Mouse (Mus musculus): ENCODE data around the gene Plcd3. TPM values are rescaled to one million over a fixed set of nuclear protein-coding genes. Genes with fewer than 3 reads are reported as not detected.
A peak's percentile ranks its signal among the peaks of the same experiment; 100 is the strongest.

The Plcd3 gene
- total and polyA plus RNA-seq, 3 experiments, result 7.1 to 24.3 (median 11.3) TPM

GRCm38 (mm10) chr11:103050153-103050552, 51.3 kb downstream of the Plcd3 start:
- H3K4me2 ChIP-seq (ENCODE audit: insufficient read depth, low read depth, poor library complexity, severe bottlenecking), result no peak overlapping the region
- H3K4me1 ChIP-seq (ENCODE audit: control insufficient read depth in 1 of 2, insufficient read depth in 2 of 2), result peaks cover 10 to 48% of the 10 kb centered on the region in 2 experiments
- H3K4me3 ChIP-seq (replicated peaks in 1 of 3; ENCODE audit: low read depth in 2 of 3, low read length in 2 of 3, poor library complexity in 1 of 3), result no peak overlapping the region
- peaks cover 67 to 73% of the 10 kb centered on the region in 2 experiments for H3K36me3 ChIP-seq (replicated peaks in 1 of 2; ENCODE audit: control insufficient read depth in 1 of 2, insufficient read depth in 1 of 2, low read length in 1 of 2)
- no peak for DNase-seq (ENCODE audit: extremely low read depth)
- H3K9ac ChIP-seq (ENCODE audit: insufficient read depth, low read depth), result no peak overlapping the region
- no peak for TF ChIP-seq HCFC1 (IDR thresholded peaks at IDR 0.05; ENCODE audit: low read depth, low read length)
- no peak for TF ChIP-seq GABPA (IDR thresholded peaks at IDR 0.05; ENCODE audit: insufficient replicate concordance, low read depth, low read length)
- TF ChIP-seq ELF1 (IDR thresholded peaks at IDR 0.05; ENCODE audit: low read depth, low read length), result no peak
- TF ChIP-seq NRF1 (IDR thresholded peaks at IDR 0.05; ENCODE audit: low read depth, low read length), result no peak
- TF ChIP-seq USF1 (IDR thresholded peaks at IDR 0.05; ENCODE audit: low read depth, low read length), result no peak
- no peak for TF ChIP-seq TBP (conservative IDR thresholded peaks at IDR 0.05; ENCODE audit: low read depth, low read length)
- no peak for TF ChIP-seq USF2 (conservative IDR thresholded peaks at IDR 0.05; ENCODE audit: low read depth, low read length)
- no peak for TF ChIP-seq MEF2A (IDR thresholded peaks at IDR 0.05; ENCODE audit: borderline replicate concordance, low read depth, low read length)
- TF ChIP-seq TCF12 (IDR thresholded peaks at IDR 0.05; ENCODE audit: low read depth, low read length), result no peak
- TF ChIP-seq CHD1 (IDR thresholded peaks at IDR 0.05; ENCODE audit: low read depth, low read length), result no peak
- no peak for TF ChIP-seq CHD2 (IDR thresholded peaks at IDR 0.05; ENCODE audit: low read length)
- TF ChIP-seq NELFE (IDR thresholded peaks at IDR 0.05; ENCODE audit: low read depth, low read length), result no peak
- H3K27me3 ChIP-seq (replicated peaks), result no peaks in the 10 kb centered on the region
- in situ Hi-C loops (cut with MboI; ENCODE audit: low pct_ligation_motif_present, low pct_unique_long_range_greater_than_20kb, low sequenced_read_pairs), result no loop called here
- no peaks in the 10 kb centered on the region for H3K79me2 ChIP-seq (replicated peaks; ENCODE audit: control insufficient read depth, extremely low read depth, insufficient read depth, poor library complexity, severe bottlenecking)
- H3K9me3 ChIP-seq (replicated peaks; ENCODE audit: low read length), result no peaks in the 10 kb centered on the region
- dilution Hi-C loops (cut with MboI; ENCODE audit: extremely low pct_ligation_motif_present, extremely low pct_unique_long_range_greater_than_20kb, low sequenced_read_pairs), result no loop called here
- peak overlapping the region; percentile 0; the same call in 1 of the 2 replicates for H3K27ac ChIP-seq (ENCODE audit: insufficient read depth, low read depth)

GRCm38 (mm10) chr11:103049611-103050010, 51.8 kb downstream of the Plcd3 start:
- Histone ChIP-seq H3K9me3 (replicated peaks; ENCODE audit: low read length) (no peaks in the 10 kb centered on the region), H3K4me2 (ENCODE audit: insufficient read depth, low read depth, poor library complexity, severe bottlenecking) (no peak overlapping the region), H3K4me3 (replicated peaks in 1 of 3; ENCODE audit: low read depth in 2 of 3, low read length in 2 of 3, poor library complexity in 1 of 3) (no peak overlapping the region), H3K9ac (ENCODE audit: insufficient read depth, low read depth) (no peak overlapping the region), H3K27me3 (replicated peaks) (no peaks in the 10 kb centered on the region), H3K36me3 (replicated peaks in 1 of 2; ENCODE audit: control insufficient read depth in 1 of 2, insufficient read depth in 1 of 2, low read length in 1 of 2) (peaks cover 70 to 74% of the 10 kb centered on the region in 2 experiments), H3K27ac (ENCODE audit: insufficient read depth, low read depth) (no peak overlapping the region; the same call in 1 of the 2 replicates), H3K79me2 (replicated peaks; ENCODE audit: control insufficient read depth, extremely low read depth, insufficient read depth, poor library complexity, severe bottlenecking) (no peaks in the 10 kb centered on the region), H3K4me1 (ENCODE audit: control insufficient read depth in 1 of 2, insufficient read depth in 2 of 2) (peaks cover 10 to 42% of the 10 kb centered on the region in 2 experiments)
- in situ Hi-C loops (cut with MboI; ENCODE audit: low pct_ligation_motif_present, low pct_unique_long_range_greater_than_20kb, low sequenced_read_pairs), result no loop called here
- dilution Hi-C loops (cut with MboI; ENCODE audit: extremely low pct_ligation_motif_present, extremely low pct_unique_long_range_greater_than_20kb, low sequenced_read_pairs), result no loop called here
- DNase-seq (ENCODE audit: extremely low read depth), result no peak
- no peak for TF ChIP-seq EP300 (IDR thresholded peaks at IDR 0.05; ENCODE audit: low read length)
- no peak for TF ChIP-seq POLR2AphosphoS2 (IDR thresholded peaks at IDR 0.05; ENCODE audit: low read depth, low read length)
- TF ChIP-seq GABPA (IDR thresholded peaks at IDR 0.05; ENCODE audit: insufficient replicate concordance, low read depth, low read length), result no peak
- TF ChIP-seq MYC (IDR thresholded peaks at IDR 0.05; ENCODE audit: low read depth, low read length), result no peak
- TF ChIP-seq BHLHE40 (IDR thresholded peaks at IDR 0.05; ENCODE audit: low read depth, low read length), result 0 out of 2 replicates have a peak, but pooled peaks have one; percentile 32
- no peak for TF ChIP-seq CHD2 (IDR thresholded peaks at IDR 0.05; ENCODE audit: low read length)
- no peak for TF ChIP-seq MAFK (IDR thresholded peaks at IDR 0.05; ENCODE audit: insufficient replicate concordance, low read length)
- TF ChIP-seq SIN3A (IDR thresholded peaks at IDR 0.05; ENCODE audit: low read length), result no peak

Data from CH12.LX (cell line).